ENCODE assay signal across 19 mouse cellular contexts in genomic region chr6:126203366-126203765, GRCm38 (mm10). TPM values are rescaled to one million over a fixed set of nuclear protein-coding genes. Genes with fewer than 3 reads are reported as not detected.
A peak's percentile ranks its signal among the peaks of the same experiment; 100 is the strongest.
DNase-seq lines count a peak whose midpoint lies in the region; ATAC-seq and TF ChIP-seq lines count a peak whose summit lies in the region.
"Had no signal": no experiment of that assay in that cellular context is flagged by ENCODE, and none has a peak within 500 bp of the region (broad histone marks: within the 10 kb centered on the region; RNA-seq: fewer than 3 reads in every experiment).

No protein-coding gene starts in this region.

- no peak overlapping the region for H3K9ac ChIP-seq in heart, embryonic 12.5 days
- no peak overlapping the region for H3K9ac ChIP-seq in intestine, embryonic 14.5 days (ENCODE audit: low read length)
- no peak overlapping the region for H3K9ac ChIP-seq in intestine, embryonic 16.5 days (ENCODE audit: low read depth, low read length)
- H3K9ac ChIP-seq in liver, adult 2 months (ENCODE audit: low read depth, low read length): no peak overlapping the region
- H3K9ac ChIP-seq in liver, embryonic 11.5 days (ENCODE audit: low read depth, low read length): no peak overlapping the region
- H3K9ac ChIP-seq in neural tube, embryonic 15.5 days (replicated peaks): no peak overlapping the region
- H3K9ac ChIP-seq: embryonic facial prominence, embryonic 13.5 days; forebrain, embryonic 13.5 days; forebrain, postnatal 0 days; hindbrain, embryonic 13.5 days had no signal

- ATAC-seq in heart, embryonic 12.5 days (ENCODE audit: insufficient number of reproducible peaks, low FRiP score): peak; percentile 18; the same call in 1 of the 2 replicates
- ATAC-seq in intestine, embryonic 14.5 days (replicated peaks; ENCODE audit: low FRiP score, low TSS enrichment, low read depth): peak; percentile 25; the same call in 1 of the 2 replicates
- ATAC-seq in intestine, embryonic 16.5 days: no peak
- ATAC-seq in liver, embryonic 11.5 days (replicated peaks; ENCODE audit: low FRiP score): no peak
- peak; percentile 59 for ATAC-seq in neural tube, embryonic 15.5 days (ENCODE audit: low FRiP score)
- ATAC-seq: activated CD4-positive, CD25-positive, alpha-beta regulatory T cell, adult 4 months; forebrain, embryonic 13.5 days; Patski had no signal

- TF ChIP-seq POLR2A in liver, adult 2 months (IDR thresholded peaks at IDR 0.05; ENCODE audit: extremely low read depth, insufficient read depth, low read length): no peak

- TF ChIP-seq CTCF in liver, adult 2 months (IDR thresholded peaks at IDR 0.05; ENCODE audit: low read depth, low read length): no peak

- no peaks in the 10 kb centered on the region for H3K9me3 ChIP-seq in heart, embryonic 12.5 days (replicated peaks)
- H3K9me3 ChIP-seq in intestine, embryonic 14.5 days (ENCODE audit: control insufficient read depth, low read length): no peaks in the 10 kb centered on the region
- no peaks in the 10 kb centered on the region for H3K9me3 ChIP-seq in intestine, embryonic 16.5 days (ENCODE audit: control insufficient read depth, low read length)
- H3K9me3 ChIP-seq in liver, embryonic 11.5 days (ENCODE audit: control insufficient read depth, low read length): no peaks in the 10 kb centered on the region
- H3K9me3 ChIP-seq in neural tube, embryonic 15.5 days (replicated peaks): no peaks in the 10 kb centered on the region
- H3K9me3 ChIP-seq: embryonic facial prominence, embryonic 13.5 days; forebrain, embryonic 13.5 days; hindbrain, embryonic 13.5 days had no signal

- H3K27me3 ChIP-seq in heart, embryonic 12.5 days (replicated peaks): peaks cover 8% of the 10 kb centered on the region; the same call in 1 of the 2 replicates
- H3K27me3 ChIP-seq in intestine, embryonic 14.5 days (replicated peaks; ENCODE audit: control insufficient read depth, insufficient read depth, low read length): no peaks in the 10 kb centered on the region
- H3K27me3 ChIP-seq in intestine, embryonic 16.5 days (replicated peaks; ENCODE audit: control insufficient read depth, insufficient read depth, low read length): no peaks in the 10 kb centered on the region
- H3K27me3 ChIP-seq in liver, adult 2 months (ENCODE audit: control insufficient read depth, insufficient read depth, low read length): no peaks in the 10 kb centered on the region
- no peaks in the 10 kb centered on the region for H3K27me3 ChIP-seq in liver, embryonic 11.5 days (replicated peaks; ENCODE audit: control insufficient read depth, insufficient read depth, low read length)
- no peaks in the 10 kb centered on the region for H3K27me3 ChIP-seq in neural tube, embryonic 15.5 days (replicated peaks)
- H3K27me3 ChIP-seq: embryonic facial prominence, embryonic 13.5 days; forebrain, embryonic 13.5 days; hindbrain, embryonic 13.5 days had no signal

- peaks cover 12% of the 10 kb centered on the region for H3K4me1 ChIP-seq in heart, embryonic 12.5 days (replicated peaks)
- H3K4me1 ChIP-seq in intestine, embryonic 14.5 days (replicated peaks; ENCODE audit: control insufficient read depth, insufficient read depth, low read length): no peaks in the 10 kb centered on the region; the same call in 1 of the 2 replicates
- H3K4me1 ChIP-seq in intestine, embryonic 16.5 days (ENCODE audit: control insufficient read depth, insufficient read depth, low read length): no peaks in the 10 kb centered on the region
- H3K4me1 ChIP-seq in liver, adult 2 months (ENCODE audit: control insufficient read depth, insufficient read depth, low read length): no peaks in the 10 kb centered on the region; the same call in 1 of the 2 replicates
- no peaks in the 10 kb centered on the region for H3K4me1 ChIP-seq in liver, embryonic 11.5 days (replicated peaks; ENCODE audit: control insufficient read depth, insufficient read depth, low read length)
- peaks cover 13% of the 10 kb centered on the region for H3K4me1 ChIP-seq in neural tube, embryonic 15.5 days
- H3K4me1 ChIP-seq: embryonic facial prominence, embryonic 13.5 days had no signal

- no peak for DNase-seq in heart, postnatal 36 days
- no peak for DNase-seq in intestine, embryonic 14.5 days (ENCODE audit: low spot score)
- no peak for DNase-seq in liver, adult 2 months (ENCODE audit: extremely low read depth, low read depth, low spot score)
- no peak for DNase-seq in liver, embryonic 11.5 days (ENCODE audit: low spot score)
- DNase-seq: adrenal gland, postnatal 14 days; cerebellum, adult 11-12 months; cerebellum, adult 9-10 months; gastrocnemius, postnatal 14 days had no signal

- H3K36me3 ChIP-seq in heart, embryonic 12.5 days: no peaks in the 10 kb centered on the region
- H3K36me3 ChIP-seq in intestine, embryonic 14.5 days (ENCODE audit: control insufficient read depth, insufficient read depth, low read length): no peaks in the 10 kb centered on the region
- H3K36me3 ChIP-seq in intestine, embryonic 16.5 days (ENCODE audit: control insufficient read depth, insufficient read depth, low read length): no peaks in the 10 kb centered on the region
- no peaks in the 10 kb centered on the region for H3K36me3 ChIP-seq in liver, adult 2 months (ENCODE audit: control insufficient read depth, insufficient read depth, low read length)
- no peaks in the 10 kb centered on the region for H3K36me3 ChIP-seq in liver, embryonic 11.5 days (ENCODE audit: control insufficient read depth, insufficient read depth, low read length)
- H3K36me3 ChIP-seq in neural tube, embryonic 15.5 days: no peaks in the 10 kb centered on the region
- H3K36me3 ChIP-seq: embryonic facial prominence, embryonic 13.5 days; hindbrain, embryonic 13.5 days had no signal

- 75% methylated on average over 4 of the region's 4 CpGs for WGBS in heart, embryonic 12.5 days
- 64% methylated on average over 4 of the region's 4 CpGs for WGBS in intestine, embryonic 14.5 days
- WGBS in intestine, embryonic 16.5 days: 50% methylated on average over 4 of the region's 4 CpGs
- 68% methylated on average over 4 of the region's 4 CpGs for WGBS in liver, adult 2 months
- WGBS in liver, embryonic 11.5 days: 75% methylated on average over 4 of the region's 4 CpGs
- WGBS in neural tube, embryonic 15.5 days: 74% methylated on average over 4 of the region's 4 CpGs

- no peak overlapping the region for H3K4me3 ChIP-seq in heart, embryonic 12.5 days
- no peak overlapping the region for H3K4me3 ChIP-seq in intestine, embryonic 14.5 days (ENCODE audit: low read depth, low read length)
- no peak overlapping the region for H3K4me3 ChIP-seq in intestine, embryonic 16.5 days (ENCODE audit: low read length)
- no peak overlapping the region for H3K4me3 ChIP-seq in liver, adult 2 months (ENCODE audit: insufficient read depth, low read depth, low read length)
- no peak overlapping the region for H3K4me3 ChIP-seq in liver, embryonic 11.5 days (ENCODE audit: low read depth, low read length)
- H3K4me3 ChIP-seq in neural tube, embryonic 15.5 days (replicated peaks): no peak overlapping the region
- H3K4me3 ChIP-seq: embryonic facial prominence, embryonic 13.5 days; forebrain, embryonic 13.5 days; hindbrain, embryonic 13.5 days had no signal

- no peak overlapping the region for H3K27ac ChIP-seq in heart, embryonic 12.5 days (ENCODE audit: poor library complexity, severe bottlenecking)
- no peak overlapping the region for H3K27ac ChIP-seq in intestine, embryonic 14.5 days (ENCODE audit: low read depth)
- H3K27ac ChIP-seq in intestine, embryonic 16.5 days (ENCODE audit: low read length): no peak overlapping the region
- peak overlapping the region; percentile 31; the same call in 1 of the 2 replicates for H3K27ac ChIP-seq in liver, adult 2 months (replicated peaks; ENCODE audit: insufficient read depth, low read depth, low read length)
- no peak overlapping the region for H3K27ac ChIP-seq in liver, embryonic 11.5 days (ENCODE audit: low read depth, low read length)
- peak overlapping the region; percentile 69; the same call in 1 of the 2 replicates for H3K27ac ChIP-seq in neural tube, embryonic 15.5 days (replicated peaks)
- H3K27ac ChIP-seq: embryonic facial prominence, embryonic 13.5 days; forebrain, embryonic 13.5 days; hindbrain, embryonic 13.5 days had no signal

- intact Hi-C loops in heart, postnatal 36 days (cut with DNase I): no loop called here

- no peak overlapping the region for H3K4me2 ChIP-seq in heart, embryonic 12.5 days
- no peak overlapping the region for H3K4me2 ChIP-seq in intestine, embryonic 14.5 days (ENCODE audit: low read length)
- no peak overlapping the region for H3K4me2 ChIP-seq in intestine, embryonic 16.5 days (ENCODE audit: low read depth, low read length)
- H3K4me2 ChIP-seq in liver, embryonic 11.5 days: no peak overlapping the region
- H3K4me2 ChIP-seq in neural tube, embryonic 15.5 days: no peak overlapping the region
- H3K4me2 ChIP-seq: embryonic facial prominence, embryonic 13.5 days; forebrain, embryonic 13.5 days; hindbrain, embryonic 13.5 days had no signal

- H3K79me2 ChIP-seq in liver, adult 2 months (ENCODE audit: control insufficient read depth, insufficient read depth, low read length): no peaks in the 10 kb centered on the region

RNA-seq across cellular contexts. Expression of gene Ntf3, which starts 36.7 kb away (rescaled TPM):
- polyA plus RNA-seq in heart, embryonic 12.5 days (2016; fragmentation: Nextera tagmentation; extraction: Ambion mirVana): 8.2 and 8.9 TPM in 2 replicates
- 1 to 10 TPM; 3.4 to 4.5 TPM for total RNA-seq in heart, postnatal 36 days (2021)
- polyA plus RNA-seq in intestine, embryonic 14.5 days (2014; fragmentation: Nextera tagmentation; extraction: Ambion mirVana): 9.9 and 13.2 TPM in 2 replicates
- polyA plus RNA-seq in intestine, embryonic 16.5 days (2015; fragmentation: Nextera tagmentation; extraction: Ambion mirVana): 5.7 and 6.7 TPM in 2 replicates
- 1.1 and 1.3 TPM in 2 replicates for total RNA-seq in liver, adult 2 months (2014; rRNA removed)
- polyA plus RNA-seq in liver, adult 2 months (2012; rRNA removed): 0.33 and 0.57 TPM in 2 replicates
- 6.1 and 6.2 TPM in 2 replicates for polyA plus RNA-seq in liver, embryonic 11.5 days (2014; fragmentation: Nextera tagmentation; extraction: Ambion mirVana)
- 7.6 and 8.0 TPM in 2 replicates for polyA plus RNA-seq in neural tube, embryonic 15.5 days (2015; fragmentation: Nextera tagmentation; extraction: Ambion mirVana)
- total RNA-seq: CH12.LX; hematopoietic stem cell, adult 5-6 weeks had no signal
- polyA plus RNA-seq: activated CD4-positive, CD25-positive, alpha-beta regulatory T cell, adult 4 months; Patski had no signal

Comparison
In these comparisons a context has a peak if more than half of its experiments do, and no peak if none do; other contexts are left out.
1. ATAC-seq: peak in heart, embryonic 12.5 days (single experiment), intestine, embryonic 14.5 days (single experiment) and neural tube, embryonic 15.5 days (single experiment); none in intestine, embryonic 16.5 days (single experiment) and liver, embryonic 11.5 days (single experiment).
2. H3K27ac ChIP-seq: peak in liver, adult 2 months (single experiment) and neural tube, embryonic 15.5 days (single experiment); none in heart, embryonic 12.5 days (single experiment), intestine, embryonic 14.5 days (single experiment), intestine, embryonic 16.5 days (single experiment) and liver, embryonic 11.5 days (single experiment).